Mouse (Mus musculus): Measurements from ENCODE around the gene Inhbe.

Inhbe gene

DNA sequence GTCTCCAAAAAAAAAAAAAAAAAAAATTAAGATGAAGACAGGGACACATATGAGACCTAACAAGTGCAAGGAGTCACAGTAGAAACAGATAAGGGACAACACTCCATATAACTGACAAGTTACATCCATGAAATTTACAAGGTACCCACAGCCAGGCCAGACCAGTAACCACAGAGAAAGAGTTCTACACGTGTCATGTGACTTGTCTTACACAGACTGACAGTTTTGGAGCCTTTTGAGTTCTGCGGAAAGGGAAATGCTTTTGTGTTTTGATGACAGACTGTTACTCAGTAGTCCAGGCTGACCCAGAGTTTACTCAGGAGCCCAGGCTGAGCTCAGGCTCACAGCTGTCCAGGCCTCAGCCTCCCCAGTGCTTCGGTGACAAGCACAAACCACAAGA is 11.2 kb downstream of the Inhbe start:
- no peak for DNase-seq

DNA sequence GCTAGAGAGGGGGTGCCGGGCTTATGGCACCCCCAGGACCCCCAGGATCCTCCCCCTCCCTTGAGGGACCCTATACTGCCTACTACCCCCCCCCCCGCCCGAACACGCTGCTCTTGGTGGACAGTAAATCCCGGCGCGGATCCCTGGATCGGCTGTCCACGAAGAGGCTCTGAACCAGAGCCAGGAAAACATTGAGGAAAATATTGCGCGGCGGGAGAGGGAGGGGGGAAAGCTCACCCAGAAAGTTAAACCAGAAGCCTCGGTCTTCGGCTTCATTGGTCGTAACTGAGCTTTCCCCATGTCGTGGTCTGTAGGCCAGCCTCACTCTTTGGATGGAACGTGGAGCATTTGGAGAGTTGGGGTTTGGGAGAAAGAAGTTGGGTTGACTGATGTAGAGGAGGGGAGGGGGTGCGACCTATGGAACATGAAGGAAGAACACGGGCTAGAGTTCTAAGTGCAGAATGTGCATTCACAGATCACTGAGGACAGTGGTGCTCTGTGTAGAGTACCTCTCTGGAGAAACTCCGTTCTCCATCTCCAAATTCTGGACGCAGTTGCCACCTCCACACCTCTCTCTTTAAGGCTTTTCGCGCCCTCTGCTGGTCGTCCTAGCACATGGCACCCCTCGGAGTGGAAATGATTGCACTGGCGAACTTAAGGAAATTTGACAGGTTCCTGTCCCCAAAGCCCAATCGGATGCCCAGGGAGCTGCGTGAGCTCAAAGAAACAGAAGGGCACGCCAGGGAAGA is 12.1 kb downstream of the Inhbe start, which contains the start of gene Gli1:
TSS of gene Gli1 (minus strand) at position 84 of the 749 bp plus-strand sequence.
- peak in 1 of 2 experiments; percentile 70 for DNase-seq

DNA sequence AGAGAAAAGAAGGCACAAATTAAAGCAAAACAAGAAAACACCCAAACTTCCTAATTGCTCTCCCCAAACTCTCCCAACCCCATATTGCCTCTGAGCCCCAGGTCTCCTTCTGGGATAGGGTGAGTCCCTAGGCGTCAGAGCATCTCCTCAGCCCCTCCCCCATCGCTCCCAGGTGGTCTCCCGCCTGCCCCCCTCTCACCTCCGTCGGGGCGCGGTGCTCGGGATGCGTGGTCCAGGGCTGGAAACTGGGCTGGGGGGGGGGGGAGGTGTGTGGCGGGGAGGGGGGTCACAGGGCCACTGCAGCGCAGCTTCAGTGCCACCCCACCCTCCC is 12.9 kb downstream of the Inhbe start:
- DNase-seq, result no peak

DNA sequence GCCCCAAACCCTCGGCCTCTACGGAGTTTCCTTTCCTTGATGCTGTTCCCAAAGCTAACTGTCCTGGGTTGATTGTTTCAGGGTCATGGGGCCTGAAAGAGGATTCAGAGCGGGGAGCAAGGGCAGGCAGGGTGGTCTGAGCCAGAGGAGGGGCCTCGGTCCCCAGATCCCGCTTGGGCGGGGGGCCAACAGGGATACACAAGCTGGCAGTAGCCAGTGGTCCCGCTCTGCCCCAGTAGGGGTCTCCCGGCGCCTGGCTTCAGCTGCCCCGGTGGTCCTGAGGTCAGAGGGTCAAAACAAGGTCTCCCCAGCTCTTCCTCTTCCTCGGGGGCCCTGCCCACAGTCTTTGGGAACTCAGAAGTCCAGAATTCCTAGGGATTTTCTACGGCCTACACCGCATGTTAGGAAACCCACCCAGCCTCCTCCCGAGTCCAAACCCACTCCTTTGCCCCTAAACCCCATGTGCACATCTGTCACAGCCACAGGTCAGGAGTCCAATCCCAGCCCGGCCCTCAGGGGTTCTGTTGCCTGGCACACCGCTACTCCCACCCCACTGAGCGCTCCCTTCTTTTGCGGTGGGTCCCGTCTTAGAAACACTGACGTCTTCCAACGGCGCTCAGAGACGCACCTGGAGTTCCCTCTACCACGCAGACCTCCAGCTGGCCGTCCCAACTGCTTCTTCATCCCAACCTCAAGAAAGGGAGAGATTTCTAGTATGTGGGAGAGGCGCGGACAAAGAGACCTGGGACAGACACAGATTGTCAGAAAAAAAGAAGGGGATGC is 13.4 kb downstream of the Inhbe start:
- no peak for DNase-seq

DNA sequence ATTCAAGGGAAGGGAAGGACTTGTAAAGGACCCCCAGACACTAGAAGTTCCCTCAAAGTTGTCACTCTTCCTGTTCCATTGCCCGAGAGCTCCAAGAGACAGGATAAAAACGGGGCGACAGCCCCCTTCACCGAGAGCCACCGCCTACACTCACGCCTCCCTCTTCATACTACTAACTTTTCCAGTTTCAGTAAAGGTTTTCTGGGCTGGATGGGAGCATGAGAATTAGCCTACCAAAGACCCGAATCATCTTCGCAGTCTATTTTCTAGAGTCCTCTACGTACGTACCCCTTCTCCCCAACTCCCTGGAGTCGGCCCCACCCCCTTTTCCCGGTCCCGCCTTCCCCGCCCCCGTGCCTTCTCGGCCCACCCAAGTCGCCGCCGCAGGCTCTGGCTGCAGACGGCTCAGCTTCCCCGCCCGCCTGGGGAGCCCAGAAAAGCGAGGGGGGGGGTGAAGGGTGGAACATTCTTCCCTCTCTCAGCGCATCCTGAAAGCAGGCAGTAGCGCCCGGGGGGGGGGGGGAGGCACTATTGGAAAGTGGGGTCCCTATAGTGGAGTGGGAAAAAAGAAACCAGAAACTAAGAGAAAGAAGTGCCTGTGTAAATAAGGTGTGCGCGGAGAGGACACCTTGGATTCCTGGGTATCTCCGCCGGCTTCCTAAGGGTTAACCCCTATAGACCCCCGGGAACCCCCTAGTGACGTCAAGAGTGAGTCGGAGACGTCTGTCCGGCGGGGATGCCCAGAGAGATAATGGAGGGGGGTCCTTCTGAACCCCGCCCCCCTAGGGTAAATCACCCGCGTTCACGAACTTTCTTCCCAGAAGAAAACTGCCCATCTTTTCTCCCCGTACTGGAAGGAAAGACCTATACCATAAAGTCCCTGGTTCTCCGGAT is 14.3 kb downstream of the Inhbe start:
- no peak for DNase-seq

DNA sequence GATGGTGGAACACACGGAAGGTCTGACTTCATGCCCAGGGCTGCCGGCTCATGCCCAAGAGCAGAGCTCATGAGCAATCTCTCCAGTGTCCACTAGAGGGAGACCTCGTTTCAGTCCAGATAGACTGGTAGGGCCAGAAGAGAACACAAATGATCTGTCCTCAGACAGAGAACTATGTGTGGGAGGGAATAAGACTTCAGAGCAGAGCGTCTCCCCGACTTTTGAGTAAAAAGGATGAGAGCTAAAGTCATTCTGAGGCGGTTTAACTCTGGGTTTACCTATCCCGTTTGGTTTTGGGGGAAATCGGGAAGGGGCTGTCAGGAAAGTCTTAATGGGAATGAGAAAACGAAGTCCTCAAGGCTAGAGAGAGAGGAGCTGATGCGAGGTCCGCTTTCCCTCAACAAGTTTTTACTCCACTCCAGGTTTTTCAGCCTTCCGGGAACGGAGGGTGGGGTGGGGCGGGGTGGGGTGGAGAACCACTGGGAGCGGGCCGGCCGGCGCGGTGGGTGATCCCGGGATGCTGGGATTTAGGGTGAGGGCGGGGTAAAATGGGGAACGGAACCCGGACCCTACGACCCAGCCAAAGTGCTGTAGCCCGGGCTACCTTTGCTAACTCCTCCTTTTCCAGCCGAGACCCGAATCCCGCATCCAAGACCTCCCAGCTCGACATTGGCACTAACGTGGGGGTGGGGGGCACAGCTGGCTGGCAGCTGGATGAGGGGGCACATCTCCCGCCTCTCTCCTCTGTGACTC is 15.1 kb downstream of the Inhbe start:
- DNase-seq, result peak in 1 of 2 experiments; percentile 72

DNA sequence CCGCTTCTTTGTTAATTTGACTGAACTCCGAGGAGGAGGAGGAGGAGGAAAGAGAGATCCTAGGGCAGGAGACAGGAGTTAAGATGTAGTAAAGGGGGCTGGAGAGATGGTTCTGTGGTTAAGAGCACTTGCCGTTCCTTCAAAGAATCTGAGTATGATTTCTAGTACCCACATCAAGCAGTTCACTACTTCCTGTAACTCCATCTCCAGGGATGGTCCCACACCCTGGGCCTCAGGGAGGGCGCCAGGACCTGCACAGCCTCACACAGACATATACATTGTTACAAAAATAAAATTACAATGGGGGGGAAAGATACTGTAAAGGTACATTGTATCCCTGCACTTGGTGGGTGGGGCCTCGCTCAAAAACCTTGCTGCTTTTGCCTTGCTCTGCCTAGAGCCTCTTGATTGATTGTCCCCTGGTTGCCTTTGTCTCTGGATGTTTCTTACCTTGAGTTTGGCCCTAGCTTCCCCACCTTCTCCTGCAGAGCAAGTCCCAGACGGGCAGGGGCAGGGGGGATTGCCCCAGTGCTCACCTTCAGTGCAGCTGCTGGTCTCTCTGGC is 16.6 kb downstream of the Inhbe start:
- no peak for DNase-seq

DNA sequence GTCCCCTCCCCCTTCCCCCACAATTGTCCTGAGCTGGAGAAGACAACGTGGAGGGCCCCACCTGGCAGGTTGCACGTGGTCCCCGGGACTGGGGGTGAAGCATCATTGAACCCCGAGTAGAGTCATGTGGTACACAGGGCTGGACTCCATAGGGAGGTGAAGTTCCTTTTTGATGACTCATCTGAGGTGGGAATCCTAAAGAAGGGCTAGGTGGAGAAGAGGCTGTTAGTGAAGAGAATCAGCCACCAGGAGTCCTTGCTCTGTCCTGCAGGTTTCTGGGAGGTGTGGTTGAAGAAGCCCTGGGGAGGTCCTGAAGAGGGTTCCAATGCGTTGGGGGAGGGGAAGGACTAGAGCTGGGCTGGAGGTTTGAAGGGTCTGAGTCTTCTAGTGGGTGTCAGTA is 17.3 kb downstream of the Inhbe start:
- no peak for DNase-seq

DNA sequence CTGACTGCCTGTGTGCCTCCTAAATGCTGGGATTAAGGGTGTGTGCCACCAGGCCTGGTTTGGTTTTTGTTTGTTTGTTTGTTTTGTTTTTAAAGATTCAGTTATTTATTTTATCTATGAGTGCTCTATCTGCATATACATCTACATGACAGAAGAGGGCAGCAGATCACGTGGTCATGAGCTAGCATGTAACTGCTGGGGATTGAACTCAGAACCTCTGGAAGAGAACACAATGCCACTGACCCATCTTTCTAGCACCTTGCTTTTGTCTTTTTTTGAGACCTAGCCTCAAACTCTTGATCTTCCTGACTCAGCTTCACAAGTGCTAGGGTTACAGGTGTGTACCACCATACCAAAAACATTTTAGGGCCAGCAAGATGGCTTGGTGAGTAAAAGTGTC is 18.9 kb downstream of the Inhbe start:
- no peak for DNase-seq

DNA sequence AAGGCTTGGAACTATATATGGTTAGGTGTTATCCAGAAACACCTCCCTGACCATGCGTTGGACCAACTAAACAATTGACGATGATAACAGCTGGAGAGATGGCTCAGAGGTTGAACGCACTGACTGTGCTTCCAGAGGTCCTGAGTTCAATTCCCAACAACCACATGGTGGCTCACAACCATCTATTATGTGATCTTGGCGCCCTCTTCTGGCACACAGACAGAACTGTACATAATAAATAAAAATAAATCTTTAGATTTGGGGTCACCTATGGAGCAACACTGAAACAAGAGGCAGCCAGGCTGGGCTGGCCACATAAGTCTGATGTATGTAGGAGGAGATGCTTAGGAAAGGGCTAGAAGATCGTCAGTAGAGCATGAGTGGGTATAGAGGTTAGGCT is 21.1 kb downstream of the Inhbe start:
- DNase-seq, result no peak

DNA sequence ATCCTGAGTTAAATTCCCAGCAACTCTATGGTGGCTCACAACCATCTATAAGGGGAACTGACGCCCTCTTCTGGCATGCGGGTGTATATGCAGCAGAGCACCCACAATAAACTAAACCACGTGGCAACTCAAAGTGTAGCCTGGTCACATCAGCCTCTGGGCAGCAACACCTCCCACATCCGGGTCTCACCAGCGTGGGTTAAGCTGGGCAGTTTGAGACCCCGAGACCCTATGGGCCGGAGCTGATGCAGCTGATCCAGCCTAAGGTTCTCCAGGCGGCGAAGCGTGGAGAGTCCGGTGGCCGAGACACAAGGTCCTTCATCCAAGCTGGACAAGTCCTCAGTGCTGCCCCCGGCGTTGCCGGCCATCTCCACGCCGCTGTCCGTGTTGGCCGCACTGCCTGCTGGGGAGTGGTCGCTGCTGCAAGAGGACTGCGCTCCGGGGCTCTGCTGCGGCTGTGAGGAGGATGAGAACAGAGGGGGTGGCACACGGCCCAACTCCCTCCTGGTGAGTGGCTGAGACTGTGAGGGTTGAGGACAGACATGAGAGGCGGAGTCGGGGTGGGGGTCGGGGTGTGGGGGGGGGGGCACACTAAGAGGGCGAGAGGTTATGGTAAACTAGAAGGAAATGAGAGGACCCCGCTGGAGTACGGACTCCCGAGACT is 21.9 kb downstream of the Inhbe start:
- DNase-seq, result no peak

DNA sequence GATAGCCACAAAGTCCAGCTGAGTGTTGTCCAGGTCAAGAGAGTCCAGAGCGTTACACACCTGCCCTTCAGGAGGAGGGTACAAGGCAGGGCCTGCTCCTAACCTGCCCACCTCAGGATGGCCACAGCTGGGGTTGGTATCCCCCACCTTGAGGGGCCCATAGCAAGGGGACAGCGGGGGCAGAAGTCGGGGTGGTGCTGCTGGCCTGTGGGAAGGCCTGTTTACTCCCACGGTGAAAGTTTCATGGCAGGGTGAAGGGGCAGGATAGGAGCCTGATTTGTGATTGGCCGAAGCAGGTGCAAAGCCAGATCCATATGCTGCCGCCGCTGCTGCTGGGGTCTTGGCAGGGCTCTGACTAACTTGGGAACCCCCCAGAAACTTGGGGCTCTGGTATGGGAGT is 24.0 kb downstream of the Inhbe start:
- DNase-seq, result no peak

DNA sequence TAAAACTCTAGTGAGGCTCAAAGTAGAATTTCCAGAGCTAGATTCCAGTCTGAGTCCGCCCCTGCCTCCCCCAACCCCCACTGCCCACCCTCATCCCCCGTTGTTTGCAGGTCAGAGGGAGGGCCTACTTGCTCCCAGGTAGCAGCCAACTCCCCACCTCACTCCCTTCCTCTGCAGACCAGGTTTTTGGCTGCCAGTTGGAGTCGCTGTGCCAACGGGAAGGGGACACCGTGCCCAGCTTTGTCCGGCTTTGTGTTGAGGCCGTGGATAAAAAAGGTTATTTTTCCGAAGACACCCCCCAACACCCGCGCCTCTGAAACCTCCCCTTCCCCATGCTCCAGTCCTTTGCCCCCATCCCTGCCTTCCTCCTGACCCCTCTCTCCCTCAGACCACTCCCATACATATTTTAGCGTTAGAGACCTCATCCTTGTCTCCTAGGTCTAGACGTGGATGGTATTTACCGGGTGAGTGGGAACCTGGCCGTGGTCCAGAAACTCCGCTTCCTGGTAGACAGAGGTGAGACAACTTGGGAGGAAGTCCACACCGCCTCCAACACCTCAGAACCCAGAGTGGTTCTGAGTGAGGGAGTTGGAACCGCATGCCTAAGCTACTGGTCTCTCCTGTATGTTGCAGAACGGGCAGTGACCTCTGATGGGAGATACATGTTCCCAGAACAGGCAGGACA is 26.6 kb downstream of the Inhbe start:
- no peak for DNase-seq

DNA sequence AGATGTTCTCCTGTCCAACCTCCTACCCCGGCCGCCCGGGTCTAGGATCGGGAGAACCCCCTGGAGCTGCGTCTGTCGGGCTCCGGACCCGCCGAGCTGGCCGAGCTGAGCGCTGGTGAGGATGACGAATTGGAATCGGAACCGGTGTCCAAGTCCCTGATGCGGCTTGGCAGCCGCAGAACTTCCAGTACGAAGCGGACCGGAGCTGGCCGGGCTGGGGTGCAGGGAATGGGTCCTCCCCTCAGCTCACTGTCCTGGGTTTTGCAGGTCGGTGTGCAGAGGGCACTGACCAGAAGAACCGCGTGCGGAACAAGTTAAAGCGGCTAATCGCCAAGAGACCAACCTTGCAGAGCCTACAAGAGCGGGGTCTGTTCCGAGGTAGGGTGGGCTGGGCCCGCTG is 27.4 kb downstream of the Inhbe start:
- DNase-seq, result no peak

DNA sequence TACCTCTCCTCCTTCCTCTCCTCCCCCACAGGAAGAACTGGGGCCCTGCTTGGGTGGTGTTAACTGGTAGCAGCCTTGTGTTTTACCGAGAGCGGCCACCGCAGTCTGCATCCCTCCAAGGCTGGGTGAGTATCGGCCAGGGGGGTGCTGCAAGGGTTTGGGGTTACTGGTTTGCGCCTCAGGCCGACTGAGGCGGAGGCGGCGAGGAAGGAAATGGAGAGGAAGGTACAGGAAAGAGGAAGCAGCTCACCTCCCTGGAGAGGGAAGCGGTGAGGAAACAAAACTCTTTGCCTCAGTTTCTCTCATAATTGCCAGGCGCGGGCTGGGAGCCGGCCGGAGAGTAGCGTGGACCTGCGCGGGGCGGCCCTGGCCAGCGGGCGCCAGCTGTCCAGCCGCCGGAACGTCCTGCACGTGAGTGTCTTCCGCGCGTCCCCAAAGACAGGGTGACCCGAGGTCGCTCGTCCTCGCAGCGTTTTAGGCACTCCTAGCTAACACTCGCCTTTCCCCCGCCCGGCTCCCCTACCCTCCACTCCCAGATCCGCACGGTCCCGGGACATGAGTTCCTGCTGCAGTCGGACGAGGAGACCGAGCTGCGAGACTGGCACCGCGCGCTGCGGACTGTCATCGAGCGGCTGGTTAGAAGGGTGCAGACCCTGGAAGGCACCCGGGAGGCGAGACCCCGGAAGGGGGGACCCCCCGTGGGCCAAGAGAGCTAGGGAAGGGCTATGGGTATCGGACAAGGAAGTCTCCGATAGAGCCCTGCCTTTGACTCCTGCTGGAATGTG is 28.0 kb downstream of the Inhbe start:
- peak in 1 of 2 experiments; percentile 60 for DNase-seq

DNA sequence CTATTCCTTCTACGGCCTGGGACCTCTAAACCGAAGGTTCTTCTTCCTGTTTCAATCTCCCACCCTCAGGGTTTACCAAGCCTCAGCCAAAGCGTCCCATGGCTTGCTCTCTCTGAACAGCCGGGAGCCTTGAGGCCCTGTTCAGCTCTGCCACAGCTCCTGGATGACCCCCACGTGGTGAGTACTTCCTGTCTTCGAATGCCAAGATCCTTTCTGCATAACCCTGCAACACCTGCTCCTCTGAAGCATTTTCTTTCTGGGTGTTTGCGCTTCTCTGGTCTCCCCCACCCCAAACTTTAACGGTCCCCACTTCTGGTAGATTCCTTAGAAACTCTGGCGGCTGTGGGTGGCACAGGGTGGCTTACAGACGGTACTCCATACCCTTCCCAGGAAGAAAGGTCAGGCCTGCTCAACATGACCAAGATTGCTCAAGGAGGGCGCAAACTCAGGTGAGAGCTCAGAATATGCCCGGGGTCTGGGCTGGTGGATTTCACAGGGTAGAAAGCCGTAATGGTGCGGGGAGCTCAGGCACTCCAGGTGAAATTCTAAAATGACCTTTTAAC is 28.7 kb downstream of the Inhbe start:
- peak in 1 of 2 experiments; percentile 73 for DNase-seq

DNA sequence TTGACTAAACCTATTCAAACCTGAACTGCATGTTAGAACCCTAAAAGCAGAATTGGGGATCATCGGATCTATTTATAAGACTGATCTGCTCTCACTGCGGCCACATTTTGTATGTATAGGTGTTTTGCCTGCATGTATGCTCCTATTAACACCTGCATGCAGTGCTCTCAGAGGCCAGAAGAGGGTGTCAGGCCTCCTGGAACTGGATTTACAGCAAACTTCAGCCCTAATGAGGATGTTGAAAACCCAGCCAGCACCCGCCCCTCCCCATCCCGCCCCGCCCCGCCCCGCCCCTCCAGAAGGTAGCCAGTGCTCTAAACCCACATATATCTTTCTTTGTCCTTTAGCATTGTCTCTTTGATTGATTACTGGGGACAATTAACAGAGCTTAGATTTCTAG is 29.7 kb downstream of the Inhbe start:
- peak; percentile 64 to 82 for DNase-seq

DNA sequence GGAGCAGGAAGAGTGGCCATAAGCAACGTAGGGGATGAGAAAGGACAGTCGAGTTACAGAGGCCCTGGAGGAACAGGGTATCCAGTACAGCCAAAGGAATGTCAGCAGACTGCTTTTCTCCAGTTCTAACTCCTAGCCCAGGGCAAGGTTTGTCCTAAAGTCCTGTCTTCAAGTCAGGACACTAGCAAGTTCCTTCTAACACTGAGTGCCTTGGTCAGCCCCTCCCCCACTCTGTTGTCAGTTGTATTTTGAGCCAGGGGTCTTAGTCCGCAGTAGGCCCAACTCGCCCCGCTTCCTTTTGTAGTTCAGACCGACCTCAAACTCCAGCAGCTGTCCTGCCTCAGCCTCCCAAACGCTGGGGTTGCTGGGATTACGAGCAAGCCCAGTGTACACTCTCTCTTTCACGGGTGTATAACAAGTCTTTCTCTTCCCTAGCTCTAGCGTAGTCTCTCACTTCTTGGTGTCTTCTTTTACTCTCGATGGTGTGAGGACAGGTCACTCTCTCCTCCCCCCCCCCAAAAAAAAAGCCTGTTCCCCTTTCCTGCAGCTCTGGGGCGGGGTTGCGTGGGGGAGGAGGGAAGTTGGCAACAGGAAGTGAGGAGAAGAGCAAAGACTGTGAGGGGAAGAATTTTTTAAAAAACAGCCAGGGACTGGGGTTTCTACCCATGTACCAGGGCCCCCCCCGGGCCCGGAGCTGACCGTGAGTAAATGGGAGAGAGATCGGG is 30.9 kb downstream of the Inhbe start:
- DNase-seq, result peak in 1 of 2 experiments; percentile 64

DNA sequence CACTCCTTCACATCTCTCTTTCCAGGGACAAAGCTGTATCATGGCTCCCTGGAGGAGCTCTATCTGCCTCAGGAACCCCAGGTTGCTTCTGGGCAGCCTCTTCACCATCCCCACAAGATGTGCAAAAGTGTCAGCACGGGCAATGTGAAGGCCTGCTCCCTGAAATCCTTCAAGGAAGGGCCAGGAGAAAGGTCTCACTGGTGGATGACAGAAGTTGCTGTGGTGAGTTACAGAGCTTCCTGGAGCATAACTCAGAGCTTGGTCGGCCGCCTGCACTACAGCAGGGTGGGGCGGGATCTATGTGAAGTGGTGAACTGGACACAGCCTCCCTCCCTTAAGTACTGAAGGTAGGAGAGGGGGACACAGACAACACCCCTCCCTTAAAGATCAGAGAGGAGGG is 31.5 kb downstream of the Inhbe start:
- no peak for DNase-seq

Measured in thymus, adult 18-20 months (tissue).